Mouse (Mus musculus) stomach, postnatal 0 days (tissue): ENCODE data around the gene Eps15.

Source experiments
- CTCF ChIP-seq: IDR thresholded peaks from 2 replicates; pipeline ENCODE4 v1.5.1; 2016; ENCODE audit warnings: antibody characterized with exemption, low read depth, mild to moderate bottlenecking, moderate library complexity
- EP300 ChIP-seq: optimal IDR thresholded peaks from 2 replicates; pipeline ENCODE3; 2016; ENCODE audit warnings: antibody characterized with exemption

GRCm38 (mm10) chr4:109406054-109406485 is 126.0 kb downstream of the Eps15 start:
- no peak for TF ChIP-seq CTCF
- TF ChIP-seq EP300: no peak
